Mouse (Mus musculus): ENCODE results near the gene Ccdc85c. TPM values are rescaled to one million over a fixed set of nuclear protein-coding genes. Genes with fewer than 3 reads are reported as not detected.

Ccdc85c gene
- total RNA-seq, 2 experiments from 2014 or later = 0.95 to 2.4 TPM

GRCm38 (mm10) chr12:108301006-108301405, 25.8 kb upstream of the Ccdc85c start:
- ATAC-seq (replicated peaks; ENCODE audit: poor library complexity, severe bottlenecking) = no peak

GRCm38 (mm10) chr12:108297033-108297432, 21.8 kb upstream of the Ccdc85c start:
- ATAC-seq (replicated peaks; ENCODE audit: poor library complexity, severe bottlenecking) = no peak

GRCm38 (mm10) chr12:108294620-108295019, 19.4 kb upstream of the Ccdc85c start:
- no peak for ATAC-seq (replicated peaks; ENCODE audit: poor library complexity, severe bottlenecking)

- ATAC-seq (replicated peaks; ENCODE audit: poor library complexity, severe bottlenecking) = peak; percentile 71
Observed at GRCm38 (mm10) chr12:108292957-108293356, 17.7 kb upstream of the Ccdc85c start.

GRCm38 (mm10) chr12:108292419-108292818, 17.2 kb upstream of the Ccdc85c start:
- ATAC-seq (replicated peaks; ENCODE audit: poor library complexity, severe bottlenecking) = peak; percentile 74

GRCm38 (mm10) chr12:108288127-108288880, 13.1 kb upstream of the Ccdc85c start:
- no peak for ATAC-seq (replicated peaks; ENCODE audit: poor library complexity, severe bottlenecking)

GRCm38 (mm10) chr12:108287011-108287410, 11.8 kb upstream of the Ccdc85c start:
- no peak for ATAC-seq (replicated peaks; ENCODE audit: poor library complexity, severe bottlenecking)

GRCm38 (mm10) chr12:108286381-108286780, 11.2 kb upstream of the Ccdc85c start:
- no peak for ATAC-seq (replicated peaks; ENCODE audit: poor library complexity, severe bottlenecking)

GRCm38 (mm10) chr12:108285225-108286011, 10.2 kb upstream of the Ccdc85c start:
- no peak for ATAC-seq (replicated peaks; ENCODE audit: poor library complexity, severe bottlenecking)

GRCm38 (mm10) chr12:108284455-108285224, 9.4 kb upstream of the Ccdc85c start:
- no peak for ATAC-seq (replicated peaks; ENCODE audit: poor library complexity, severe bottlenecking)

GRCm38 (mm10) chr12:108278221-108278918, 3.1 kb upstream of the Ccdc85c start:
- no peak for ATAC-seq (replicated peaks; ENCODE audit: poor library complexity, severe bottlenecking)

GRCm38 (mm10) chr12:108277341-108277841, 2.2 kb upstream of the Ccdc85c start:
- ATAC-seq (replicated peaks; ENCODE audit: poor library complexity, severe bottlenecking) = no peak

- peak; percentile 10; the same call in 1 of the 2 replicates for ATAC-seq (replicated peaks; ENCODE audit: poor library complexity, severe bottlenecking)
Observed at GRCm38 (mm10) chr12:108275920-108276822, 946 bp upstream of the Ccdc85c start.

GRCm38 (mm10) chr12:108275508-108275890, 274 bp upstream of the Ccdc85c start:
- peak; percentile 86 for ATAC-seq (replicated peaks; ENCODE audit: poor library complexity, severe bottlenecking)

- ATAC-seq (replicated peaks; ENCODE audit: poor library complexity, severe bottlenecking) = no peak
Observed at GRCm38 (mm10) chr12:108274313-108274595, 971 bp downstream of the Ccdc85c start.

- no peak for ATAC-seq (replicated peaks; ENCODE audit: poor library complexity, severe bottlenecking)
Observed at GRCm38 (mm10) chr12:108273466-108274312, 1.5 kb downstream of the Ccdc85c start.

GRCm38 (mm10) chr12:108272143-108272635, 3.0 kb downstream of the Ccdc85c start:
- ATAC-seq (replicated peaks; ENCODE audit: poor library complexity, severe bottlenecking) = no peak
